ENCODE assay signal across 9 mouse cellular contexts in genomic region chr5:72269652-72270051, GRCm38 (mm10).
DNase-seq lines count a peak whose midpoint lies in the region; ATAC-seq and TF ChIP-seq lines count a peak whose summit lies in the region.
"Had no signal": no experiment of that assay in that cellular context is flagged by ENCODE, and none has a peak within 500 bp of the region (broad histone marks: within the 10 kb centered on the region; RNA-seq: fewer than 3 reads in every experiment).

No protein-coding gene starts in this region.

- peak; percentile 87 for TF ChIP-seq CTCF in layer of hippocampus, adult 2 months (conservative IDR thresholded peaks at IDR 0.05)
- TF ChIP-seq CTCF in G1E (IDR thresholded peaks at IDR 0.05; ENCODE audit: low read depth, low read length), result 0 out of 2 replicates have a peak, but pooled peaks have one; percentile 27

- no peak overlapping the region for H3K4me3 ChIP-seq in layer of hippocampus, adult 2 months
- no peak overlapping the region for H3K4me3 ChIP-seq in G1E (ENCODE audit: low read depth, low read length)
- H3K4me3 ChIP-seq: liver, embryonic 13.5 days had no signal

- peak; percentile 23 for DNase-seq in cerebellum, adult 9-10 months
- DNase-seq in cerebellum, adult 9-11 months, result no peak
- peak; percentile 17 to 51 for DNase-seq in layer of hippocampus, adult 2 months (ENCODE audit: low spot score in 2 of 2)
- DNase-seq in layer of hippocampus, adult 9-11 months, result no peak
- peak; percentile 22 for DNase-seq in G1E (ENCODE audit: low spot score)
- DNase-seq in forelimb bud, embryonic 11.5 days (ENCODE audit: low read depth, low spot score), result peak; percentile 36
- DNase-seq in retina, adult 2 months (ENCODE audit: low read depth, low spot score), result peak; percentile 9
- DNase-seq in ovary, postnatal 10 days (ENCODE audit: low spot score), result no peak
- DNase-seq: liver, embryonic 13.5 days had no signal

- ATAC-seq in G1E (ENCODE audit: extremely low read depth, insufficient number of reproducible peaks, low FRiP score, poor library complexity, severe bottlenecking), result no peak

- H3K27ac ChIP-seq in layer of hippocampus, adult 2 months, result no peak overlapping the region
- H3K27ac ChIP-seq: liver, embryonic 13.5 days had no signal

- H3K36me3 ChIP-seq in G1E (replicated peaks), result peaks cover 54% of the 10 kb centered on the region

- peaks cover 6% of the 10 kb centered on the region; the same call in 1 of the 2 replicates for H3K4me1 ChIP-seq in G1E (ENCODE audit: insufficient read depth, low read depth, low read length)

- no peaks in the 10 kb centered on the region for H3K9me3 ChIP-seq in G1E (replicated peaks)
- H3K9me3 ChIP-seq: liver, embryonic 13.5 days had no signal

- no peaks in the 10 kb centered on the region for H3K27me3 ChIP-seq in G1E (ENCODE audit: insufficient read depth, low read length)
- H3K27me3 ChIP-seq: liver, embryonic 13.5 days had no signal

Comparison
In these comparisons a context has a peak if more than half of its experiments do, and no peak if none do; other contexts are left out.
1. DNase-seq: peak in cerebellum, adult 9-10 months (single experiment), layer of hippocampus, adult 2 months (2 of 2), G1E (single experiment), forelimb bud, embryonic 11.5 days (single experiment) and retina, adult 2 months (single experiment); none in cerebellum, adult 9-11 months (single experiment), layer of hippocampus, adult 9-11 months (single experiment) and ovary, postnatal 10 days (single experiment).